Mouse (Mus musculus) embryonic facial prominence, embryonic 13.5 days (tissue): ENCODE results near the gene Fam122a. TPM values are rescaled to one million over a fixed set of nuclear protein-coding genes. Genes with fewer than 3 reads are reported as not detected.

ENCODE experiments used
- ATAC-seq: fragments of 200-750 bp; cut with Nextera tagmentation; 2 replicates; pipeline ENCODE4 v1.8.0; 2017; ENCODE audit warnings: low read depth; ENCODE audit not compliant: insufficient number of reproducible peaks, insufficient read depth, low FRiP score, low TSS enrichment
- H3K27ac ChIP-seq: fragments of 300-500 bp; sonication (generic); 2 replicates; pipeline ENCODE4 v1.5.1; 2015; ENCODE audit warnings: moderate library complexity, mild to moderate bottlenecking, inconsistent platforms
- H3K27me3 ChIP-seq: fragments of 300-500 bp; sonication (generic); 2 replicates; pipeline ENCODE4 v1.6.1; 2015; ENCODE audit warnings: mild to moderate bottlenecking, inconsistent platforms
- H3K36me3 ChIP-seq: fragments of 300-500 bp; sonication (generic); 2 replicates; pipeline ENCODE4 v1.6.1; 2015; ENCODE audit warnings: mild to moderate bottlenecking, inconsistent platforms
- H3K4me1 ChIP-seq: fragments of 300-500 bp; sonication (generic); 2 replicates; pipeline ENCODE4 v1.6.1; 2015; ENCODE audit warnings: inconsistent platforms
- H3K4me2 ChIP-seq: fragments of 300-500 bp; sonication (generic); 2 replicates; pipeline ENCODE4 v1.6.1; 2015; ENCODE audit warnings: moderate library complexity, mild to moderate bottlenecking, inconsistent platforms
- H3K4me3 ChIP-seq: fragments of 300-500 bp; sonication (generic); 2 replicates; pipeline ENCODE4 v1.5.1; 2015; ENCODE audit warnings: mild to moderate bottlenecking, inconsistent platforms
- H3K9ac ChIP-seq: fragments of 300-500 bp; sonication (generic); 2 replicates; pipeline ENCODE4 v1.6.1; 2015; ENCODE audit warnings: mild to moderate bottlenecking, inconsistent platforms
- H3K9me3 ChIP-seq: fragments of 300-500 bp; sonication (generic); 2 replicates; pipeline ENCODE4 v1.6.1; 2016; ENCODE audit warnings: inconsistent platforms
- WGBS: fragments of 180-500 bp; shearing (Covaris S2); methylation state at CpG from one replicate; pipeline ENCODE4 v1.1.7; 2015; ENCODE audit warnings: mixed read lengths; 5-methylcytosine and 5-hydroxymethylcytosine counted together
- polyA plus RNA-seq: library from polyadenylated mRNA; unstranded; fragments of >200 nt; fragmentation: Nextera tagmentation; extraction: Ambion mirVana; gene quantifications from 2 replicates; pipeline ENCODE4 v1.2.1, GENCODE M21; 2015

Fam122a gene
- polyA plus RNA-seq, 1 experiment from 2014 or later, result 59.4 TPM

- Histone ChIP-seq H3K27me3 (no peaks in the 10 kb centered on the region), H3K27ac (no peak overlapping the region), H3K4me2 (no peak overlapping the region), H3K36me3 (no peaks in the 10 kb centered on the region), H3K9ac (no peak overlapping the region), H3K9me3 (no peaks in the 10 kb centered on the region), H3K4me1 (no peaks in the 10 kb centered on the region), H3K4me3 (no peak overlapping the region)
- no peak for ATAC-seq
- WGBS, result 46% methylated on average over 4 of the region's 4 CpGs
Observed at GRCm38 (mm10) chr19:24484612-24485194, 7.5 kb upstream of the Fam122a start.

- no peaks in the 10 kb centered on the region for H3K27me3 ChIP-seq
- 0 out of 2 replicates have a peak, but pooled peaks cover 3% of the 10 kb centered on the region for H3K4me1 ChIP-seq
- H3K9ac ChIP-seq, result no peak overlapping the region
- no peak overlapping the region for H3K4me3 ChIP-seq
- 47% methylated on average over 2 of the region's 2 CpGs for WGBS
- no peak for ATAC-seq
- no peaks in the 10 kb centered on the region for H3K9me3 ChIP-seq
- no peak overlapping the region for H3K4me2 ChIP-seq
- H3K36me3 ChIP-seq, result no peaks in the 10 kb centered on the region
- no peak overlapping the region for H3K27ac ChIP-seq
Observed at GRCm38 (mm10) chr19:24480916-24481315, 3.8 kb upstream of the Fam122a start.

GRCm38 (mm10) chr19:24476461-24476860 is 695 bp downstream of the Fam122a start:
- peak overlapping the region; percentile 88 for H3K9ac ChIP-seq

GRCm38 (mm10) chr19:24475281-24475680 is 1.9 kb downstream of the Fam122a start:
- no peak overlapping the region for H3K9ac ChIP-seq
- 89% methylated on average over 6 of the region's 6 CpGs for WGBS
- peaks cover 13% of the 10 kb centered on the region for H3K4me1 ChIP-seq
- peak overlapping the region; percentile 16; the same call in 1 of the 2 replicates for H3K4me2 ChIP-seq
- no peak for ATAC-seq
- no peak overlapping the region for H3K4me3 ChIP-seq
- no peaks in the 10 kb centered on the region for H3K27me3 ChIP-seq
- H3K27ac ChIP-seq, result no peak overlapping the region
- no peaks in the 10 kb centered on the region for H3K9me3 ChIP-seq
- H3K36me3 ChIP-seq, result no peaks in the 10 kb centered on the region

More at GRCm38 (mm10) chr19:24476461-24476860, 695 bp downstream of the Fam122a start:
- H3K9me3 ChIP-seq, result no peaks in the 10 kb centered on the region
- peaks cover 13% of the 10 kb centered on the region for H3K4me1 ChIP-seq
- WGBS, result under 1% methylated on average over 11 of the region's 11 CpGs
- H3K27me3 ChIP-seq, result no peaks in the 10 kb centered on the region
- H3K4me2 ChIP-seq, result peak overlapping the region; percentile 64
- no peaks in the 10 kb centered on the region for H3K36me3 ChIP-seq
- ATAC-seq, result no peak
- peak overlapping the region; percentile 80 for H3K4me3 ChIP-seq
- H3K27ac ChIP-seq, result peak overlapping the region; percentile 91

GRCm38 (mm10) chr19:24472512-24472911 is 4.6 kb downstream of the Fam122a start:
- no peaks in the 10 kb centered on the region for H3K36me3 ChIP-seq
- no peaks in the 10 kb centered on the region for H3K9me3 ChIP-seq
- no peak overlapping the region for H3K4me3 ChIP-seq
- no peaks in the 10 kb centered on the region for H3K27me3 ChIP-seq
- 89% methylated on average over 5 of the region's 5 CpGs for whole genome bisulfite sequencing
- H3K4me1 ChIP-seq, result peaks cover 10% of the 10 kb centered on the region
- ATAC-seq, result no peak
- no peak overlapping the region for H3K27ac ChIP-seq
- no peak overlapping the region for H3K9ac ChIP-seq
- no peak overlapping the region for H3K4me2 ChIP-seq

GRCm38 (mm10) chr19:24471538-24471937 is 5.6 kb downstream of the Fam122a start:
- no peaks in the 10 kb centered on the region for H3K27me3 ChIP-seq
- no peak overlapping the region for H3K9ac ChIP-seq
- H3K4me2 ChIP-seq, result no peak overlapping the region
- H3K9me3 ChIP-seq, result no peaks in the 10 kb centered on the region
- H3K36me3 ChIP-seq, result no peaks in the 10 kb centered on the region
- 91% methylated on average over 6 of the region's 6 CpGs for WGBS
- H3K27ac ChIP-seq, result no peak overlapping the region
- ATAC-seq, result no peak
- H3K4me1 ChIP-seq, result peaks cover 10% of the 10 kb centered on the region
- no peak overlapping the region for H3K4me3 ChIP-seq

GRCm38 (mm10) chr19:24469216-24469615 is 7.9 kb downstream of the Fam122a start:
- ATAC-seq, result no peak
- Histone ChIP-seq H3K27ac (no peak overlapping the region), H3K27me3 (no peaks in the 10 kb centered on the region), H3K36me3 (no peaks in the 10 kb centered on the region), H3K9me3 (no peaks in the 10 kb centered on the region), H3K9ac (no peak overlapping the region), H3K4me3 (no peak overlapping the region), H3K4me2 (no peak overlapping the region), H3K4me1 (no peaks in the 10 kb centered on the region)
- WGBS, result 53% methylated on average over 4 of the region's 4 CpGs

- H3K27ac ChIP-seq, result no peak overlapping the region
- ATAC-seq, result no peak
- no peak overlapping the region for H3K4me2 ChIP-seq
- no peaks in the 10 kb centered on the region for H3K27me3 ChIP-seq
- 61% methylated on average over 3 of the region's 3 CpGs for WGBS
- H3K4me3 ChIP-seq, result no peak overlapping the region
- no peaks in the 10 kb centered on the region for H3K36me3 ChIP-seq
- no peak overlapping the region for H3K9ac ChIP-seq
- H3K4me1 ChIP-seq, result no peaks in the 10 kb centered on the region
- no peaks in the 10 kb centered on the region for H3K9me3 ChIP-seq
Observed at GRCm38 (mm10) chr19:24468616-24469015, 8.5 kb downstream of the Fam122a start.

- no peaks in the 10 kb centered on the region for H3K36me3 ChIP-seq
- no peak for ATAC-seq
- WGBS, result 68% methylated on average over 2 of the region's 3 CpGs
- H3K27ac ChIP-seq, result no peak overlapping the region
- no peak overlapping the region for H3K4me2 ChIP-seq
- no peak overlapping the region for H3K9ac ChIP-seq
- H3K4me1 ChIP-seq, result no peaks in the 10 kb centered on the region
- H3K4me3 ChIP-seq, result no peak overlapping the region
- no peaks in the 10 kb centered on the region for H3K9me3 ChIP-seq
- H3K27me3 ChIP-seq, result no peaks in the 10 kb centered on the region
Observed at GRCm38 (mm10) chr19:24463011-24463410, 14.1 kb downstream of the Fam122a start.

- Histone ChIP-seq H3K27me3 (no peaks in the 10 kb centered on the region), H3K9me3 (no peaks in the 10 kb centered on the region), H3K4me1 (0 out of 2 replicates have a peak, but pooled peaks cover 6% of the 10 kb centered on the region), H3K9ac (no peak overlapping the region), H3K36me3 (no peaks in the 10 kb centered on the region), H3K4me3 (no peak overlapping the region), H3K4me2 (no peak overlapping the region), H3K27ac (no peak overlapping the region)
- 88% methylated on average over 6 of the region's 6 CpGs for WGBS
- ATAC-seq, result no peak
Observed at GRCm38 (mm10) chr19:24456591-24457231, 20.4 kb downstream of the Fam122a start.

GRCm38 (mm10) chr19:24455249-24455960 is 21.8 kb downstream of the Fam122a start:
- no peak overlapping the region for H3K4me3 ChIP-seq
- no peak overlapping the region for H3K4me2 ChIP-seq
- H3K36me3 ChIP-seq, result no peaks in the 10 kb centered on the region
- H3K27ac ChIP-seq, result no peak overlapping the region
- 0 out of 2 replicates have a peak, but pooled peaks cover 8% of the 10 kb centered on the region for H3K4me1 ChIP-seq
- ATAC-seq, result no peak
- no peaks in the 10 kb centered on the region for H3K9me3 ChIP-seq
- WGBS, result 79% methylated on average over 6 of the region's 6 CpGs
- H3K27me3 ChIP-seq, result no peaks in the 10 kb centered on the region
- H3K9ac ChIP-seq, result no peak overlapping the region

- Histone ChIP-seq H3K4me2 (no peak overlapping the region), H3K27me3 (no peaks in the 10 kb centered on the region), H3K4me1 (0 out of 2 replicates have a peak, but pooled peaks cover 8% of the 10 kb centered on the region), H3K27ac (no peak overlapping the region), H3K4me3 (no peak overlapping the region), H3K36me3 (no peaks in the 10 kb centered on the region), H3K9me3 (no peaks in the 10 kb centered on the region), H3K9ac (no peak overlapping the region)
- WGBS, result 91% methylated on average over 2 of the region's 2 CpGs
- ATAC-seq, result no peak
Observed at GRCm38 (mm10) chr19:24454451-24454850, 22.7 kb downstream of the Fam122a start.
